Mouse (Mus musculus) cerebellum, adult 18-20 months (tissue): ENCODE measurements around the gene Nrde2.
A peak's percentile ranks its signal among the peaks of the same experiment; 100 is the strongest.

Experiments
- DNase-seq, 2 experiments: peaks; one replicate each; pipeline ENCODE4 v3.0.0; 2021

Gene Nrde2

DNA sequence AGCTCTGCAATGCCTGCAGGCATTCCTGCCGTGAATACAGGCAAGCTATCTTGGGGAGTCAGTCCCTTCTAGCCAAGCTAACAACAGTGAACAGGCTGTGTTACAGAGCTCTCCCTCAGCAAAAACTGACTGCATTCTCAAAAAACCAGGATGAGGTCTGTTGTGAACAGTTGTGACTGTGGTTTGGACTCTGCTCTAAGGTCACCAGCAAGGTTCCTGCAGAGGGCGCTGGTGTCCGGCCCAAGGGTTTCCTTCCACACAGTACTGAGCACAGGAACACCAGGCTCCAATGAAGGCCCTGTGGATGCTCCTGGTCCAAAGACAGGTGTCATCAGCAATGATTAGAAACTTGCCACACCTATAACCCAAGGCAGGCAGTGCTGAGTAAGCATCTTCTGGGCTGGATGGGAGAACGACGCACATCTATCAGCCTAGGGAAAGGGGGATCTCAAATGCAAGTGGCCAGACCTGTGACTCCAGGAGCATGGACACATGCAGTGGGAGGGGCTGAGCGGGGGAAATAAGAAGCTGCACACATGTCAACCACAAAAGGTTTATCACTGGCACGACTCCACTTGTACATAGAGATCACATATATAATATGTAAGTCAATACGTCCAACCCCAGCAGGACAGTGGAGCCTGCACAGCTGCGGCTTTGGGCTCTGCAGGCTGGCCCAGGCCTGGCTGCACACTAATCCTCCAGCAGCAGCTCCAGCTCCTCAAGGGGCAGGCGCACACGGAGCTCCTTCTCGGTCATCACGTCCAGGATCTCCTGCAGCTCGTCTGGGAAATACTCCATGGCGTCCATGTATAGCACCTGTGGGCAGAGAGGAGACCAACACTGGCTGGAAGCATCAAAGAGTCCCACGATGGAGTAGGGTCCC lies 34.3 kb downstream of the Nrde2 start:
- DNase-seq: no peak

DNA sequence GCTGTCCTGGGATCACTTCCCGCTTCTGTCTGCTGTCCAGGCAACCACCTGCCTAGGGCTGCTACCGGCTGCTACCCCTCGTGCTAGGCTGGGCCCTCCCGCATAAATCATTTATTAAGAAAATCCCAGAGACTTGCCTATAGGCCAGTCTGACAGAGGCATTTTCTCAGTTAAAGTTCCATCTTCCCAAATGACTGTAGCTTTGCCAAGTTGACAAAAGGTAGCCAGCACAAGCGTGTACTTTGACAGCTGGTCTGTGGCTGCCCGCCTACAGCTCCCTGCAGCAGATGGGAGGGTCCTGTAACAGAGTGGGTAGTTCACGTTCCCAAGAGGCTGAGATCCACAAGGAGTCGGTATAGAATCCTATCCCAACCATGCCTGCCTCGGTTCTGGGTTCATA lies 36.0 kb downstream of the Nrde2 start:
- DNase-seq: no peak

DNA sequence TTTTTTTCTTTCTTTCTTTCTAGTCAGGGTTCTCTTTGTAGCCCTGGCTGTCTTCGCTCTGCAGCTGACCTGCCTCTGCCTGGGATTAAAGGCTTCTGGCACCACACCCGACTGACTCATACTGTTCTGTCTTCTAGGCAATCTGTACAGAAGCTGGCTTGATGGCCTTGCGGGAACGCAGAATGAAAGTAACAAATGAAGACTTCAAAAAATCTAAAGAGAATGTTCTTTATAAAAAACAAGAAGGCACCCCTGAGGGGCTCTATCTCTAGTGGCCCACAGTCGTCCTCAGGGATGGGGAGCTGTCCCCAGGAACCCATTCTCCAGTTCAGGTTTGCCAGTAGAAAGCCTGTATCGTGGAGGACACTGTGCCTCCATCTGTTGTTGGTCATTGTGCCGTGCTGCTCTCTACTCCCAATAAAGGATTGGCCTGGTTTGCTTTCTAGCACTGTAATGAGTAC lies 36.5 kb downstream of the Nrde2 start:
- peak; percentile 58 to 67 for DNase-seq

DNA sequence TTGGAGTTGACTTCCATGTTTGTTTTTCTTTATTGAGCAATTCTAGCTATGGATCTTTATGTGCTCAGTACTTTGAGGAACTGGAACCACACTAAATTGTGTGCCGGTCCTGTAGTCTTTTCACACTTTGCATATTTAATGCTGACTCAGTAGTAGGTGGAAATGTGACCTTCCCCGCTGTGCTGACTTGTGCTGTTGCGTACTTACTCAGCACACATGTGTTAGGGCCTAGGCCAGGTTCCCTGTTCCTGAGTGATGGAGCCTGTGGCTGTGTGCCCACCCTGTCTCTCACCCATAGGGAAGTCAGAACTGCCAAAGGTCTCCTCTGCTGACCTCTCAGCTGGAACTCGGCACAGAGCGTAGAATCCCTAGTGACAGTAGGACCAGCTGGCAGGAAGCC lies 43.5 kb downstream of the Nrde2 start:
- DNase-seq: no peak

DNA sequence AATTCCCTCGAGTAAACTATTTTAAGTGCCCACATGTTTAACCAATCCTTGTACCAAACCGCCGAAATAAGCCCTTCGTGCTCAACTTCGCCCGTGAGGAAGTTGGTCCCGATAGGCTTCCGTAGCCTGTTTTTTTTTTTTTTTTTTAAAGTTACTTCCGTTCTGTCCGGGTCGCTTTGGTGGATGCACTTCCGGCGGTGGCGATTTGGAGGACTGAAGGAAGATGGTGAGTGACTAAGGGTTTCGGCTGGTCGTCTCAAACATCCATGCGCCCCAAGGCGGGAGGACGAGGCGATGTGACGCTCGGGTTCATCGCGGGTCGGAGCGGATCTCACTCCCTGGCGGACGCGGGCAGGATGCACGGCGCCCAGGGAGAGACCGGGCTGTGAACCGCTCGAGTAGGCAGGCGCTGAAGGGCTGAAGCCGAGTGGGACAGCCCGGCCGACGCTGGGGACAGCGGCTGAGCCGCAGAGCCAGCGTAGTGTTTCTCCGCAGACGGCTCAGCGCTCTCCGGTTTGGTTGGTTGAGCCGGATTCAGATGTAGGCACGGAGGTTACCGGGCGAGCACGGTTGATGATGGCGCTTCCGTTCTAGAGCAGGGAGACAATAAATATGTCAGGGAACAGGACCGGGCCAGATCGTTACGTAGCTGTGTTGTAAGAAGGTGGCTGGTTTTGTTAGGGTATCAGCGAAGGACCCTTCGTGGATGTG lies 49.3 kb downstream of the Nrde2 start, which contains the start of gene Psmc1:
Gene Psmc1 (plus strand): TSS at position 169 of the 711 bp plus-strand sequence.
- DNase-seq: peak; percentile 72 to 81

DNA sequence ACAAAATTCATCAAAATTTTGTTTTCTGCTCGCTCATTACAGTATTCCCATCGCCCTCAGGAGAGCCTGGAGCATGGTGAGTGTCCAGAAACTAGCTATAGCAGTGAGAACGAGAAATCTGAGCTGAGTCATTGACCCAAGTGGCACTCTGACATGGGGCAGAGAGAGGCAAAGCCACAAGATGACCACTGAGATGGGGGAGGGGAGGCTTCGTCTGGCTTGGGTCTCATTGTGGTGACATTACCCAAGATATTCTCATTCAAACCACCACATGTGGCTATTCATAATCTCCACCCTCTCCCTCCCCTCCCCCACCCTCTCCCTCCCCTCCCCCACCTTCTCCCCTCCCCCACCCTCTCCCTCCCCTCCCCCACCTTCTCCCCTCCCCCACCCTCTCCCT lies 52.0 kb downstream of the Nrde2 start:
- no peak for DNase-seq

DNA sequence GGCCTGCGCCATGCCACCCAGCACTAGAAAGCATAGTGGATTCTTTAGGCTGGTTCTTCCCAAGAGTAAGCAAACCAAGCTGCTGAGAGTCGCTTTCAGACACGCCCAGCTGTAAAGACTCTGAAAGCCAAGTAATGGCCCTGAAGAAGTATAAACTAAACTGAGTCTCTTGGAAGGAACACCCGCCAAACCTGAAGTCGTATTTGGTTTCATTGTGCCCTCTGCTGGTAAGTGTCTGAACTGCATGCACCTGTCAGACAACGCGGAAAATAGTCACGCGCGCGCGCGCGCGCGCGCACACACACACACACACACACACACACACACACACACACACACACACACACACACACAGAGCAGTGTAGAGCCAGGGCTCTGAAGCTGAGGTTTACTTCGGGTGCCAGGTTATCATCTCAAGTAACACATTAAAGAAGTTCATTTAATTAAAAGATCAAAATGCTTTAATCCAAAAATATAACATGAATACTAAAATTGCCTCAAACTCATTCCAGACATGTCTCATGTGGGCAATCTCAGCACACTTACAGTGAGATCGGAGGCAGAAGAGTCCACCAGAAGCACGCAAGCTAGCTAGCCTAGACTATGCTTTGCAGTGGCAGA lies 53.1 kb downstream of the Nrde2 start:
- peak; percentile 79 to 83 for DNase-seq

DNA sequence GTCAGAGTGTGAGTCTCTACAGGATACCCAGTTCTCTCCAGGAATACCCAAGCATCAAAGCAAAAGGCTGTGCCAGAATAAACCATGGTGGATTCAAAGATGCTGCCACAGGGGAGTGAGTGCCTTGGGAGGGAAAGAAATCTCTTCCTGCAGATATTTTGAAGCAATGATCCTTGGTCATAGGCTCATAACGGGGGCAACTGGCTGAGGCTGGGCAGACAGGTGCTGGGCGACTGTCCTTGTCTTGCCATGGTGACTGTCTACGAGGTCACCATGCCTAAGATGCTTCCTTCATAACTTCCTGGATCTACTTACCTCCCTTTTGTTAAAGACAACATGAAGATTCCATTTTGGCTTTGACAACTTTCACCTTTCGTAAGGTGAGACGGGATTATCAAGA lies 54.9 kb downstream of the Nrde2 start:
- DNase-seq: no peak

DNA sequence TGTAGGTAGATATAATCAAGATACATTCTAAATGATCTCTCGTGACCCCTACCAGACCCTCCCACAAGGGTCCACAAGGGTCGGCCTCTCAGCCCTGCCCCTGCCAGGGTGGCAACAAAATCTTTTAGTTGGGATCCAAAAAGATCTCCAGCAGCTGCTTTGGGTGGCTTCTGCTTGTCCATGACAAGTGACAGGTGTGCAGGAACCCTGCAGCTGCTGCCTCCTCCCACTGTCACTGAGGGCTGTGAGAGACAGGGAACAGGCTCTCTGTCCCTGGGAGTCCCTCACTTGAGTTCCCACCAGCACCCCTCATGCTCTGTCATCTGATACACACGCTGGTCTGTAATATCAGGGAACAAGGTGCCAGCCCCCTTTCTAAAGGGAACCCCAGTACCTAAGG lies 57.8 kb downstream of the Nrde2 start:
- DNase-seq: no peak

DNA sequence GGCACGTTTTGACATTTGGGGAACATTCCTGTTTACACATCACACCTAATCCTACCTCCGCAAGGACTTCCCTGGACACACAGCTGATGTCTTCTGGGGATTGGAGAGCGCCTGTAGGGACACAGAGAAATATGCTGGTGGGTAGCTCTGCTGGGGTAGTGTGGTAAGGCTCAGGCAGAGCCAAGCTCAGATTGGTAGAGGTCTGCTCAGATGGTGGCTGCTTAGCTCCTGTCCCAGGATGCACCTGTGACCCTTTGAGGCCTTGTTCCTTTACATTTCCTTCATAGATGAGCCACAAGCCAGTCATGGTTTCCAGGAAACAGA lies 58.8 kb downstream of the Nrde2 start:
- DNase-seq: no peak

DNA sequence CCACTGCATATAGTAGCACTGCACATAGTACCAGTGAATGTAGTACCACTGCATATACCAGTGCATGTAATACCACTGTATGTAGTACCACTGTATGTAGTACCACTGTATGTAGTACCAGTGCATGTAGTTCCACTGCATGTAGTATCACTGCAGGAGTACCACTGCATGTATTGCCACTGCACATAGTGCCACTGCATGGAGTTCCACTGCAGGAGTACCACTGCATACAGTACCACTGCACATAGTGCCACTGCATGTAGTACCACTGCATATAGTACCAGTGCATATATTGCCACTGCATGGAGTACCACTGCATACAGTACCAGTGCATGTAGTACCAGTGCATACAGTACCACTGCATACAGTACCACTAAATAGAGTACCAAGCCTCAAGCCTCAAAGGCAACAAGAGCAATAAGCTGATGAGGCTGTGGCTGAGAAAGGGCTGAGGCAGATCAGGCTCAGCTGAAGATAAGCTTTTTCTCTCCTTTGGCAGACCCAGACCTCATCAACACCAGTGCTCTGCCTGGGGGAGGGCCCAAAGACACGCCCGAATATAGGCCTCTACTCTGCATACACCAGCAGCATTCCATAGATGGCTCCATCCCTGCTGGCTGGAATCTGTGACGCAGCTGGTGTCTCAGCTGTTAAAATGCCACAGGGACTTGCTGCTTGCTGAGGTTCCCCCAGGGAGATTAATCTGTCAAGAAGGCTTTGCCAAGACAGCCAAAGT lies 59.3 kb downstream of the Nrde2 start:
- no peak for DNase-seq

DNA sequence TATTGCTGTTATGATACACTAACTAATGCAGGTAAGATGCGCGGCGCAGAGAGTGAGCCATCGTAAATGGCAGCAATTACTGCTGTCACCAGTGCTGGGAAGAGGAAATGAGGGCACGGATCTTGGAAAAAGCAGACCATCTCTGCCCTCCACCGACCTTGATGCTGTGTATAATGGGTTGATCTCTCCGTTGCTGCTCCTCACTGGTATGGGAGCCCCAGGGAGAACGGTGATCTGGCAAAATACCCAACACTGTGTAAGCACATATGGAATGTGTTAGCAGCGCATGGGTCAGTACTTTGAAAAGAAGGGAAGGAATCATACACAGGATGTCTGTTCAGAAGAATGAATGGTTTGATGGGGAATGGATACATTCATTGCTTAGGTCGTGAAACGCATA lies 66.4 kb downstream of the Nrde2 start:
- no peak for DNase-seq

DNA sequence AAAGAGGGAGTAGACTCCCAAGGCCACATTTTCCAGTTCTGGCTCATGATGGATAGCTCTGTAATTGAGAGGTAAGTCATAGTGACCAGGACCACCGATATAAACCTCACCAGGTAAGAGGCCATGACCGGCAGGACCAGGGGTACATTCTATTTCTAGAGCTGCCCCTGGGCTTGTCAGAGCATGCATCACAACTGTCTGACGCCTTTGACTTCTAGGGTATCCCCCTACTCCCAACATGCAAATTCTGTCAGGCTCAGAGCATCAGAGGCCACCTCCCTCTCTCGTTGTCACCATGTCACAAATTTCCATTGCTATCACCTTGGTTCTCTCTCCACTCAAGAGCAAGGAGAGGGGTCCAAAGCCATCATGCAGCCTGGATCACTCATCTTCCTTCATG lies 68.7 kb downstream of the Nrde2 start:
- no peak for DNase-seq

DNA sequence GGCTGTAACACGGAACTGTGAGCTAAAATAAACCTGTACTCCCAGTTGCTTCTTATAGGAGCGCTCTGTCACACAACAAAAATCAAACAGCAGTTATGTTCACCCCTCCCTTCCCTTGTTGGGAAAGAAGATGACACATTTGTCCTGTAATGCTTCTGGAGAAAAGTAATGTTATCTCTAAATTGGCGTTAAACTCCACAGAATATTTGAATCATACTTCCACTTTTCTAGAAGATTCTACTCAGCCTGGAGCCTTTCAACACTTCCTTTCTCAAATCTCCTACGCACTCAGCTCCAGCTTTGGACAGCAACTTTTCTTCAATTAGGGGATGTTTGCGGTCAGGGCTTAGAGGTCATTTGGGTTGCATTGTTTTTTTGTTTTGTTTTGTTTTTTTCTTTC lies 70.2 kb downstream of the Nrde2 start:
- no peak for DNase-seq

DNA sequence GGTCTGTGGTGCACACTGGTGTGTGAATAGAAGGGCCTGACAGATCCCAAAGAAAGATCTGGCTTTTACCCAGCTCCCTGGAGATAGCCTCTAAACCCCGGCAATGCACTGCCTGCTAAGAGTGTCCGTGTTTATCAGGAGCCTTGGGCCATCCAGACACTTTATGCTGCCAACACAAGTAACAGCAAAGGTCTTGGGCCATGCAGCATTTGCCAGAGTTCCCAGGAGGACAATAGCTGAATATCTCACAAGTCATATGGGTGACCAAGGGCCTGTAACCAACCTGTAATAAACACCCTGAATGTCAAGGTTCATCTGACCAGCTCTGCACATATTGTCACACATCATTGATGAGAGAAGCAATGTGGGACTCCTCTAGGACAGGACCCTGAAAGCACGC lies 71.4 kb downstream of the Nrde2 start:
- DNase-seq: no peak

DNA sequence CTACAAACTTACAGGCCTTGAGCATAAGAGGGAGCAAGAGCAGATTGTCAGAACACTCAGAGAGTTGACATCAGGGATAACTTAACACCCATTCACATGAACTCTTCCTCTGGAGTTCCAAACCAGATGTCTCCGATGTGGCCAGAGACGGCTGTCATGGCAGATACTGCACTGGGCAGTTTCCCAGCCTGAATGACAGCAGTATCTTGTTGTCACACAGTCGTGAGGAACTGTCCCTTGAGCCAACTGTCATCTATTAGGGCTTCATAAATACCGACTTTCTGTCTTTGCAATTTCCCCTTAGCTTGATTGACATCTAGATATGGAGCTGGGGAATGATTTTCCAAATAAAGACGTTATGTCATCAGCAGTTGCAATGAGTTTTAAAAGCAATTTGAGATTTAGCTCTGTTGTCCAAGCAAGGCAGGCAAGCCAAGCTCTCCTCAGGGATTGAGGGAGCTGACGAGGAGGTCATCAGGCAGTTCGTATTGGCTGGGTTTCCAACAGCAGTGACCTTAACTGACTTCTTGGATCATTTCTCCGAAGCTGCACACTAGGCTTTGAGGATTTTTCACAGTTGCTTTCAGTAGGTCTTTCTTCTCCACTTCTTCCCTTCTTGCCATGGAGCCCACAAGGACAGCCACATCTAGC lies 79.7 kb downstream of the Nrde2 start:
- no peak for DNase-seq

DNA sequence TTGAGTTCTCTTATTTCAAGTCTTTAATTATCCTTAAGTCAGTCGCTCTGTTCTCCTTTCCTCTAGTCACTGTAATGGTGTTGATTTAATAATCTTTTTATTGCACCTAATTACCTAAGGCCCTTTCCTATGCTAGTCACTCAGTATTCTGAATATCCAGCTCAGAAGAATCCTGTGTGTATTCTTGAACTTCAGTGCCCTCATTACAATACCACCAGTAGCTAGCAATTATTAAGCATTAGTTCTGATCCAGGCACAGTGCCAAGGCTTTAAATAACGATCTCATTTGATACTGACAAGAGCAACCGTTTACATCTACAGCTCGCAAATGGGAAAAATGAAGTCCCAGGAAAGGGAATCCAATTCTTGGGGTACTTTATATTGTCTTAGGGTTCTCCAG lies 83.7 kb downstream of the Nrde2 start:
- DNase-seq: no peak
